Mouse (Mus musculus) stomach, postnatal 0 days (tissue): ENCODE data around the gene Plekhs1. TPM values are rescaled to one million over a fixed set of nuclear protein-coding genes. Genes with fewer than 3 reads are reported as not detected.

Experiments used
- ATAC-seq: fragments of 200-750 bp; cut with Nextera tagmentation; 2 replicates; pipeline ENCODE4 v1.8.0; 2017; ENCODE audit not compliant: low FRiP score, low TSS enrichment
- DNase-seq: peaks from one replicate; pipeline ENCODE4 v3.0.0-alpha.2; 2016; ENCODE audit warnings: low spot score
- H3K27ac ChIP-seq: fragments of 300-500 bp; sonication (generic); replicated peaks from 2 replicates; pipeline ENCODE4 v1.5.1; 2014; ENCODE audit warnings: mild to moderate bottlenecking, control low read depth
- H3K27me3 ChIP-seq: fragments of 300-500 bp; sonication (generic); 2 replicates; pipeline ENCODE4 v1.6.1; 2014; ENCODE audit warnings: low read length; ENCODE audit not compliant: control insufficient read depth, insufficient read depth
- H3K36me3 ChIP-seq: fragments of 300-500 bp; sonication (generic); 2 replicates; pipeline ENCODE4 v1.6.1; 2014; ENCODE audit warnings: low read length, mixed read lengths; ENCODE audit not compliant: control insufficient read depth, insufficient read depth
- H3K4me1 ChIP-seq: fragments of 300-500 bp; sonication (generic); replicated peaks from 2 replicates; pipeline ENCODE4 v1.6.1; 2014; ENCODE audit warnings: antibody characterized with exemption; ENCODE audit not compliant: control insufficient read depth, insufficient read depth
- H3K4me2 ChIP-seq: fragments of 300-500 bp; sonication (generic); replicated peaks from 2 replicates; pipeline ENCODE4 v1.6.1; 2014; ENCODE audit warnings: low read depth, mild to moderate bottlenecking, control low read depth, moderate library complexity
- H3K4me3 ChIP-seq: fragments of 300-500 bp; sonication (generic); 2 replicates; pipeline ENCODE4 v1.5.1; 2014; ENCODE audit warnings: low read depth, low read length, control low read depth
- H3K9ac ChIP-seq: fragments of 300-500 bp; sonication (generic); 2 replicates; pipeline ENCODE4 v1.6.1; 2014; ENCODE audit warnings: mild to moderate bottlenecking, low read length, control low read depth, mixed read lengths
- H3K9me3 ChIP-seq: fragments of 300-500 bp; sonication (generic); 2 replicates; pipeline ENCODE4 v1.6.1; 2016; ENCODE audit warnings: low read length; ENCODE audit not compliant: control insufficient read depth
- CTCF ChIP-seq: IDR thresholded peaks from 2 replicates; pipeline ENCODE4 v1.5.1; 2016; ENCODE audit warnings: antibody characterized with exemption, low read depth, mild to moderate bottlenecking, moderate library complexity
- EP300 ChIP-seq: optimal IDR thresholded peaks from 2 replicates; pipeline ENCODE3; 2016; ENCODE audit warnings: antibody characterized with exemption
- WGBS: fragments of 180-500 bp; shearing (Covaris S2); extraction: QIAGEN DNeasy Blood & Tissue Kit; methylation state at CpG from one replicate; pipeline ENCODE4 v1.1.7; 2014; 5-methylcytosine and 5-hydroxymethylcytosine counted together
- polyA plus RNA-seq: library from polyadenylated mRNA; unstranded; fragments of >200 nt; fragmentation: Nextera tagmentation; extraction: Ambion mirVana; gene quantifications from 2 replicates; pipeline ENCODE4 v1.2.1, GENCODE M21; 2015

The Plekhs1 gene
- polyA plus RNA-seq, 1 experiment from 2014 or later = 3.4 TPM

- WGBS = 47% methylated on average over 2 of the region's 2 CpGs
- Histone ChIP-seq H3K4me1 (no peaks in the 10 kb centered on the region; the same call in 1 of the 2 replicates), H3K9ac (no peak overlapping the region), H3K9me3 (no peaks in the 10 kb centered on the region), H3K27ac (no peak overlapping the region), H3K4me3 (no peak overlapping the region), H3K36me3 (no peaks in the 10 kb centered on the region), H3K4me2 (no peak overlapping the region), H3K27me3 (no peaks in the 10 kb centered on the region)
- DNase-seq (no peak), ATAC-seq (no peak)
- TF ChIP-seq EP300 = no peak
- TF ChIP-seq CTCF = no peak
Measured at GRCm38 (mm10) chr19:56476546-56476945, 15.1 kb downstream of the Plekhs1 start.

DNA sequence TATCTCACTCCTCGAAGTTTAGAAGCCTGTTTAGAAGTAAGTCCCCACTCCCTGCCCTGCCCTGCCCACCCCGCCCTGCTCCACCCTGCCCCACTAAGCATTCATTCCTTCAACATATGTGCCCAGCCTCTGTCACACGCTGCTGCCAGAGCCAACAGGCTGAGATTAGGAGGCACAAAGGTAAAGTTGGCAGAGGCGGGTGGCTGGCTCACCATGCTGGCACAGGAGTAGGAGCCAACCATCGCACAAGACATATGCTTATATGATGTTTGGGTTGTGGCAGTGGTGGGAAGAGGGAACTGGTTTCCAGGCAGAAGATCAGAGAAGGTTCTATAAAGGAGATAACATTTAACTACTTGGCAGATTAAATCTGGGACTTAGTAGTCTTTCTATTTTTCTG is 15.8 kb downstream of the Plekhs1 start:
- H3K9me3 ChIP-seq = no peaks in the 10 kb centered on the region
- no peaks in the 10 kb centered on the region; the same call in 1 of the 2 replicates for H3K4me1 ChIP-seq
- no peaks in the 10 kb centered on the region for H3K27me3 ChIP-seq
- no peak overlapping the region for H3K4me2 ChIP-seq
- no peaks in the 10 kb centered on the region for H3K36me3 ChIP-seq
- H3K27ac ChIP-seq = no peak overlapping the region
- no peak overlapping the region for H3K4me3 ChIP-seq
- DNase-seq = peak; percentile 42
- no peak for TF ChIP-seq EP300
- no peak for TF ChIP-seq CTCF
- H3K9ac ChIP-seq = no peak overlapping the region
- peak; percentile 69 for ATAC-seq
- WGBS = 67% methylated on average over 5 of the region's 5 CpGs

DNA sequence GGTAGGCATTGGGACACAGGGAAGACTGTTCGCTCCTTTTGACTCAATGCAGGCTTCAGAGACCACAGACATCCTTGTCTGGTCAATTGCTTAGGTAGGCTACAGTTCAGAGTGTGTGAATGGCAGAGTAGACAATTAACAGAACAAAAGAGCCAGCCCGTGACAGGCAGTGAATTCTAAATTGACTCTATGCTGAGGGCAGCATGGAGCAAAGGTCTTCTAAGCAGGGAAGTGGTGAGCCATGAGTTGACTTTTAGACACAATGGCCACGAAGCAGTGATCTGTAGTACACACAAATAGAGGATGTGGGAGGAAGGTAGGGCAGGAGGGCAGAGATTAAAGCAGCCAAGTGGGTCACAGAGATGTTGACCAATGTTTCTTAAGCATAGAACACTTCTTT is 16.4 kb downstream of the Plekhs1 start:
- TF ChIP-seq EP300 (no peak), CTCF (no peak)
- no peaks in the 10 kb centered on the region; the same call in 1 of the 2 replicates for H3K4me1 ChIP-seq
- H3K27me3 ChIP-seq = no peaks in the 10 kb centered on the region
- ATAC-seq = peak; percentile 27; the same call in 1 of the 2 replicates
- H3K9me3 ChIP-seq = no peaks in the 10 kb centered on the region
- WGBS = 66% methylated on average over 3 of the region's 3 CpGs
- no peak overlapping the region for H3K4me3 ChIP-seq
- no peaks in the 10 kb centered on the region for H3K36me3 ChIP-seq
- no peak for DNase-seq
- H3K27ac ChIP-seq = no peak overlapping the region
- no peak overlapping the region for H3K9ac ChIP-seq
- no peak overlapping the region for H3K4me2 ChIP-seq

GRCm38 (mm10) chr19:56484630-56485375 is 23.4 kb downstream of the Plekhs1 start:
- no peaks in the 10 kb centered on the region for H3K9me3 ChIP-seq
- ATAC-seq (no peak), DNase-seq (no peak)
- no peak overlapping the region for H3K9ac ChIP-seq
- 79% methylated on average over 13 of the region's 13 CpGs for WGBS
- no peaks in the 10 kb centered on the region for H3K4me1 ChIP-seq
- no peak overlapping the region for H3K4me2 ChIP-seq
- no peaks in the 10 kb centered on the region for H3K27me3 ChIP-seq
- TF ChIP-seq EP300 = no peak
- H3K36me3 ChIP-seq = no peaks in the 10 kb centered on the region
- 0 out of 2 replicates have a peak overlapping the region, but pooled peaks have one; percentile 49 for H3K27ac ChIP-seq
- H3K4me3 ChIP-seq = no peak overlapping the region

DNA sequence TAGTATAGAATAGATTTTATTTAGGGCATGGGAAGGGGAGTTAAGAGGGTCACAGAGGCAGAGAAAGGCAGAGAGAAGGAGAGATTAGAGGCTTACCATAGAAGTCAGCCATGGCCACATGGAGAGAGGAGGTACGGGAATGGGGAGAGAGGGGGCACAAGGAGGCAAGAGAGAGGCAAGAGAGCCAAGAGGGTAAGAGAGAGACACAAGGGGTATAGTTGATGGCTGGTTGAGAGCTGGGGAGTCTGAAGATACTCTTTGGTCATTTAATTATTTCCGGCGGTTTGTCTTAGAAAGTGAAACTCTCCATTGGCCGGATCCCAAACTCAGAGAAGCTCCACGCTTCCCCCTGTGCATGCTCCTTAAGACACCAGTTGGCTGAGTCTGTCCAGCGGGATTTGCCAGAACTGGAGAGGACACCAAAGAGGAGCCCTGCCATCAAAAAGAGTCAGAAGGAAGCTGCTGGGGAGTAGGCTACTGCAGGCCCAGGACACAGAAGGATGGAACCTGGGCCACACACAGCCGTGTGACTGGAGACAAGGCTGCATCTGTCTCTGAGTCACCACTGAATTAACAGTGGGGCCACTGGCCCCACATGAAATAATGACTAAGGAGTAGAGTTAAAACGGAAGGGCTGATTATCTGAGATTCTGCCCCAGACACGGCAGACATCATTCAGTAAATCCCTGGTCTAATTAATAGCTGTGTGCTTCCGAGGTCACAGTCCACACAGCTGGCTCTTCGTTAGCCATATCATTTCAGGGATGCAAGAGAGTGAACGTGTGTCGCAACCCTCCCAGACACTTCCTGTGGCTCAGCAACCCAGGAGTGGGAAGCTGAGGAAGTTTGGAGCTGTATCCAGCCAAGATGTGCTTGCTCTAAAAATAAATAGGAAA is 24.2 kb downstream of the Plekhs1 start:
- no peak for TF ChIP-seq CTCF
- TF ChIP-seq EP300 = no peak
- Histone ChIP-seq H3K4me1 (no peaks in the 10 kb centered on the region), H3K27ac (peak overlapping the region; percentile 49; the same call in 1 of the 2 replicates), H3K4me3 (no peak overlapping the region), H3K9ac (no peak overlapping the region), H3K9me3 (no peaks in the 10 kb centered on the region), H3K36me3 (no peaks in the 10 kb centered on the region), H3K4me2 (no peak overlapping the region; the same call in 1 of the 2 replicates), H3K27me3 (no peaks in the 10 kb centered on the region)
- DNase-seq (no peak), ATAC-seq (peak; percentile 72)
- 39% methylated on average over 13 of the region's 13 CpGs for WGBS

GRCm38 (mm10) chr19:56486926-56487325 is 25.5 kb downstream of the Plekhs1 start:
- Histone ChIP-seq H3K27me3 (no peaks in the 10 kb centered on the region), H3K36me3 (no peaks in the 10 kb centered on the region), H3K27ac (no peak overlapping the region), H3K4me3 (no peak overlapping the region), H3K9me3 (no peaks in the 10 kb centered on the region), H3K9ac (no peak overlapping the region), H3K4me1 (no peaks in the 10 kb centered on the region), H3K4me2 (no peak overlapping the region)
- no peak for TF ChIP-seq CTCF
- no peak for TF ChIP-seq EP300
- WGBS = 81% methylated on average over 7 of the region's 7 CpGs
- no peak for DNase-seq
- ATAC-seq = no peak
